Mouse (Mus musculus): ENCODE measurements around the gene Myl6.
A peak's percentile ranks its signal among the peaks of the same experiment; 100 is the strongest.

Gene Myl6

DNA sequence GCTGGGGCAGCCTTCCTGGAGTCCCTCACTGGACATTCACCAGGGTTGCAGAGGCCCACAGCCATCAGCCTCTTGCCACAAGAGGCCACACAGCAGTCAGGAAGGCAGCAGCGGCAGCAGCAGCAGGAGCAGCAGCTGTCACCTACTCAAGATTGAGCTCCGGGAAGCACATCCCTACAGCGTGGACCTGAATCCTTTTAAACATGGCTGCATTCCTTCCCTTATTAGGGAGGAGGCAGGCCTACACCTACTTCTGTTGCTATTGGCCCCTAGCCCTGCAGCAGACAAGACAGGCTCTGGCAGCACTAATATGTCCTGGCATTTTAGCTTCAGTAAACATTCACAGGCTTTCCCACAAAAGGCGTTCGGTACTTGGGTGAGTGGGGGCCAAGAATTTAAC, 3.7 kb downstream of the Myl6 start:
- DNase-seq (ENCODE audit: low spot score in 2 of 2), result no peak

DNA sequence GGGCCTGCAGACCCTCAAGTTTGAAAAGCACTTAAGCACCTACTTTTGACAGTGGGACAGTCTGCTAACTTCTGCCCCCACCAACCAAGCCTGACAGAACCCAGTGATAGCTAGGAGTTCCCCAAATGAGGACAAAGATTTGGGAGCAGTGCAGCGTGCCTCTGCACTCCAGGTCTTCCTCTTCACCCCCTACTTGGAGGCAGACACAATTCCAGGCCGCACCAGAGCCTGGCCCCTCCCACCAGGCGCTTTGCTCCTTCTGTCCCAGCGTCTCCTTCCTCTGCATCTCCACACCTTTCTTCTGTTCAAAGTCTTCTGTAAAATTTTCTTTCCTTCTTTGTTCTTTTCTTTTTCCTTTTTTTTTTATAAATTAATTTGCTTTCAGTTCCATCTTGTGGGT, 4.2 kb downstream of the Myl6 start:
- no peak for DNase-seq (ENCODE audit: low spot score in 2 of 2)

- DNase-seq (ENCODE audit: low spot score in 2 of 2), result no peak
These were observed 4.6 kb downstream of the Myl6 start for GRCm38 (mm10) chr10:128489380-128489779.

- no peak for DNase-seq (ENCODE audit: low spot score in 2 of 2)
These were observed 5.2 kb downstream of the Myl6 start for GRCm38 (mm10) chr10:128488776-128489175.

- no peak for DNase-seq (ENCODE audit: low spot score in 2 of 2)
These were observed 5.9 kb downstream of the Myl6 start for GRCm38 (mm10) chr10:128487861-128488712.

GRCm38 (mm10) chr10:128486370-128486769, 7.6 kb downstream of the Myl6 start:
- no peak for DNase-seq (ENCODE audit: low spot score in 2 of 2)

DNA sequence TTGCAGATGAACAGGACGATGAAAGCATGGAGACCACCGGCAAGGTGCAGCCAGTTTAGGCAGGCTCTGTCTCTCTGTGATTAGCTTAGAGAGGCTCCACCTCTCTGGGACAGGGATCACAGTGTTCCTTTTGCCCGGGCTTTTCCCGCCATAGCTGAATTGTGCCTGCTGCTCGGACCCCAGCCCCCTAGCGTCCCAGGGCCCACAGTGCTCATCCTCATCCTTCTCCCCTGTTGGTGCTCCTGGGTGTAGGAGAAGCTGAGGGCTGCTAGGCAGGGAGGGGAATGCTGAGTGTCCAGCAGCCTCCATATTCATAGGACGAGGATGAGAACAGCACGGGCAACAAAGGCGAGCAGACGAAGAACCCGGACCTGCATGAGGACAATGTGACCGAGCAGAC, 19.6 kb downstream of the Myl6 start:
- no peak for DNase-seq (ENCODE audit: low spot score in 2 of 2)

DNA sequence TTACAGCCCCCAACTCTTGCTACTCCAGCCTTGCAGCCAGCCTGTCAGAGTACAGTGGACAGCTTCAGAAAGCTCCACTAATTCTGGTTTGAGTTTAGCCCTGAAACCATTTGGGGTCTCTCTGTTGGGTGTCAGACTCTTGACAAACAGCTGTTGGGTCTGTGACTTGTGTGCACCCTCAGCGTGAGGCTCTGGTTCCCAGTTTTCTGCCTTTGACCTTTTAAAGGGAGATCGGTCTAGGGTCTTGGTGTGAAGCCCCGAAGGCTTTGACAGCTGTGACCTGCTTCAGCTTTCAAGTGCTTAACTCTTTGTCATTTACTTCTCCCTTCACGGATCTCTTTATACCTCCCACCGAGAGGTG, 33.7 kb downstream of the Myl6 start:
- DNase-seq (ENCODE audit: low spot score in 2 of 2), result no peak

- DNase-seq (ENCODE audit: low spot score in 2 of 2), result no peak
These were observed 34.3 kb downstream of the Myl6 start for GRCm38 (mm10) chr10:128459409-128460269.

DNA sequence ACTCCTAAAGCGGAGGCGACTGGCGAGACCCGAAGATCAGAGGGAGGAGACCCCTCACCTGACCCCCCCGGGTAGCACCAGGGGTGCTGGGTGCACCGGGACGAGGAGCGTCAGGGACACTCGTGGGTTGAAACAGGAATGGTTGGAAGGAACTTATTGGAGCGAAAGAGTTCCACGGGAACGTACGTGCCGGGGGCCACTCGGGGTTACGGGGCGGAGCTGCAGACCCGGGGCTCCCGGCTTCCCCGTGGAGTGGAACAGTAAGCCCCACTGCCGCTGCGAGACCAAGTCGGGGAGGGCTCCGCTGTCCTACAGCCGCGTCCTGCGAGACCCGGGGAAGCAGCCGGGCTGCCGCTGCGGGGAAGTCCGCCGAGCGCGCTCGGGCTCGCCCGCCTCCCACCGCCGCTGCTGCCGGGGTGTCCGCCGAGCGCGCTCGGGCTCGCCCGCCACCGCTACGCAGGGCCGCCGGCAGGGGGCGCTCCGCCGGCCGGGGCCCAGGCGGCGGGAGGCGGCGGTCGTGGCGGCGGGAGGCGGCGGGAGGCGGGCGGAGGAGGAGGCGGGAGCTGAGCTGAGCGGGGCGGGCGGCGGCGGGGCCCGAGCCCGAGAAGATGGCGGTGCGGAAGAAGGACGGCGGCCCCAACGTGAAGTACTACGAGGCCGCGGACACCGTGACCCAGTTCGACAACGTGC, 35.1 kb downstream of the Myl6 start, which contains the start of gene Smarcc2:
Gene Smarcc2 (plus strand): TSS at position 530 of the 690 bp plus-strand sequence.
- peak; percentile 56 to 57 for DNase-seq (ENCODE audit: low spot score in 2 of 2)

DNA sequence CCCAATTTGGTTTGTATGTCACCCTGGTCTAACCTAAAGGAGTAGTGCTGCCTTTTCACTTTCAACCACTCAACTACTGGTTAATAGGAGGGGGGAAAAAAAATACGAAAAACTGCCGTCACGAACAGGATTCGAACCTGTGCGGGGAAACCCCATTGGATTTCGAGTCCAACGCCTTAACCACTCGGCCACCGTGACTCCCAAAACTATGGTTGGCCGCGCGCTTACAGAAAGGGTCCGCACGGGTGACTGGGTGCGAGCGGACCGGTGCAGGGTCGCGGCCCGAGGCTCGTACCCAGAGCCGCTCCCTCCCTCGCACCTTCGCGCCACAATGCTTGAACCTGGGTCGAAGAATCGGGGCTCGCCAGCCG, 35.6 kb downstream of the Myl6 start:
- DNase-seq (ENCODE audit: low spot score in 2 of 2), result peak; percentile 84

DNA sequence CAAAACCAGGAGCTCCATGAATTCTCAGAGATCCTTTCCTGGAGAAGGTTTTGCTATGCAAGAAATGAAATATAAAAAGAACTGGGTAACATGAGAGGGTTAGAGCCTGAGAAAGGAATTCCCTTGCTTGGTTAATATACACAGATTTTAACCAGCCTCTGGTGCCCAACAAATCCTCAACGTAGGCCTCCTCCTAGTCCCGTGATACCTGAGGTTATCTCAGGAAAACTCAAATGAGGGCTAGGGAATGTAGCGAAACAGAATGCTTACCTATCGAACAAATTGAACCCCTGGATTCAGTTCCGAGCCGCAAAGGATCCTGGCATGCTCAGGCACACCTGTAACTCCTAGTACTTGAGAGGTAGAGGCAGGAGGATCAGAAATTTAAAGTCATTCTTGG, 36.3 kb downstream of the Myl6 start:
- DNase-seq (ENCODE audit: low spot score in 2 of 2), result no peak

- DNase-seq (ENCODE audit: low spot score in 2 of 2), result peak in 1 of 2 experiments; percentile 30
These were observed 38.7 kb downstream of the Myl6 start for GRCm38 (mm10) chr10:128455280-128455679.

GRCm38 (mm10) chr10:128454471-128454870, 39.5 kb downstream of the Myl6 start:
- DNase-seq (ENCODE audit: low spot score in 2 of 2), result no peak

- DNase-seq (ENCODE audit: low spot score in 2 of 2), result no peak
These were observed 42.9 kb downstream of the Myl6 start for GRCm38 (mm10) chr10:128451014-128451413.

GRCm38 (mm10) chr10:128445407-128445806, 48.5 kb downstream of the Myl6 start:
- DNase-seq (ENCODE audit: low spot score in 2 of 2), result no peak

GRCm38 (mm10) chr10:128444354-128444753, 49.6 kb downstream of the Myl6 start:
- no peak for DNase-seq (ENCODE audit: low spot score in 2 of 2)

DNA sequence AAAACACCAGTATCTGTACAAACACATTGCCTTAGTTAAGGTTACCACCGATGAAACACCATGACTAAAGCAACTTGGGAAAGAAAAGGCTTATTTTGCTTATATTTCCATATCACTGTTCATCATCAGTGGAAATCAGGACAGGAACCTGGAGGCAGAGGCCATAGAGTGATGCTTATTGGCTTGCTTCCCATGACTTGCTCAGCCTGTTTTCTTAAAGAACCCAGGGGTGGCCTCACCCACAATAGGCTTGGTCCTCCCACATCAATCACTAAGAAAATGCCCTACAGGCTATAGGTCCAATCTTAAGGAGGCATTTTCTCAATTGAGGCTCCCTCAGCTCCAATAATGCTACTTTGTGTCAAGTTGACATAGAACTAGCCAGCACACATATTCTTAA, 51.2 kb downstream of the Myl6 start:
- no peak for DNase-seq (ENCODE audit: low spot score in 2 of 2)

- no peak for DNase-seq (ENCODE audit: low spot score in 2 of 2)
These were observed 52.4 kb downstream of the Myl6 start for GRCm38 (mm10) chr10:128441324-128442119.
